Mouse (Mus musculus): ENCODE measurements around the gene Wbp2. TPM values are rescaled to one million over a fixed set of nuclear protein-coding genes. Genes with fewer than 3 reads are reported as not detected.

Gene Wbp2
- total RNA-seq, 1 experiment from 2014 or later = 93.6 TPM

DNA sequence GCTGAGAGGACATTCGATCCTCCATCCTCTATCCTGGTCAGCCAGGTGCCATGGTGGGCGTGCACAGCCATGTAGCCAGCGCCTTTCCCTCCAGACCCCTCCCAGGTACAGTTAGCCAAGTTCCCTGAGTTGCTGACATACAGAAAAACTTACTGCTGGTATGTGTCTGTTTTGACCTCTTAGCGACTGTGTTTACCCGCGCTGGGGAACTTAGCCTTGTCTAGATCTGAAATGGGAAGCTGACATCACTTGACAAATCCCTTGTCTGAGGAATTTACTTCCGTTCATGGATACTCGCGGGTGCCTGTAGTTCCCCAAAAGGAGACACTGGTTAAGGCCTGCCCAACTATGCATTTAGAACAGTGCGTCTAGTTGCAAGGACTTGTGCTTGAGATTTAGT is 23.7 kb upstream of the Wbp2 start:
- ATAC-seq (ENCODE audit: extremely low read depth, insufficient number of reproducible peaks, low FRiP score, poor library complexity, severe bottlenecking) = no peak

GRCm38 (mm10) chr11:116110131-116110530 is 23.3 kb upstream of the Wbp2 start:
- no peak for ATAC-seq (ENCODE audit: extremely low read depth, insufficient number of reproducible peaks, low FRiP score, poor library complexity, severe bottlenecking)

DNA sequence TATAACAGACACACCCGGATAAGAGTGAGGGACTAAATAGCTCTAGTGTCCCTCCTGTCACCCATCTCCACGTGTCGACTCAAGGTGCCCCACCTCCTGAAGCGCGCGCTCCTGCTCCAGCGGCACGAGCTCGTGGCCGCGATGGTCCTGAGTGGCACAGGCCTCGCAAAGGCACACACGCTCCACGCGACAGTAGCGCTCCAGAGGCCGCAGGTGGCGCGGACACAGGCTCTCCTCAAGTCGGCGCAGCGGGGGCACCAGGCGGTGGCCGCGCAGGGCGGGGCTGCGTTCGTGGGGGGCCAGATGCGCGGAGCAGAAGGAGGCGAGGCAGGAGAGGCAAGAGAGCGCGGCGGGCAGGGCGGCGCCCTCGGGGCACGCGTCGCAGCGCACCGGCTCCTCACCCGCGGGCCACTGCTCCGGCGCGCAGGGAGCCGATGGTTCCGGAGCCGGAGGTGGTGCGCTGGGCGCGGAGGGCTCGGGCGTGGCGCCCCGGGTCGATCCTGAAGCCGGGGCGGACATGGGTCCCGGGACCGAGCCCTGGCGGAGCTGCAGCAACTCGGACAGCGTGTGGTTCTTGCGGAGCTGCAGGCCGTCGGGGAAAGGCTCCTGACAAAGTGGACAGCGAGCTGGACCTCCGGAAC is 22.8 kb upstream of the Wbp2 start:
- no peak for ATAC-seq (ENCODE audit: extremely low read depth, insufficient number of reproducible peaks, low FRiP score, poor library complexity, severe bottlenecking)

- ATAC-seq (ENCODE audit: extremely low read depth, insufficient number of reproducible peaks, low FRiP score, poor library complexity, severe bottlenecking) = no peak
Observed at GRCm38 (mm10) chr11:116108464-116109137, 21.8 kb upstream of the Wbp2 start.

DNA sequence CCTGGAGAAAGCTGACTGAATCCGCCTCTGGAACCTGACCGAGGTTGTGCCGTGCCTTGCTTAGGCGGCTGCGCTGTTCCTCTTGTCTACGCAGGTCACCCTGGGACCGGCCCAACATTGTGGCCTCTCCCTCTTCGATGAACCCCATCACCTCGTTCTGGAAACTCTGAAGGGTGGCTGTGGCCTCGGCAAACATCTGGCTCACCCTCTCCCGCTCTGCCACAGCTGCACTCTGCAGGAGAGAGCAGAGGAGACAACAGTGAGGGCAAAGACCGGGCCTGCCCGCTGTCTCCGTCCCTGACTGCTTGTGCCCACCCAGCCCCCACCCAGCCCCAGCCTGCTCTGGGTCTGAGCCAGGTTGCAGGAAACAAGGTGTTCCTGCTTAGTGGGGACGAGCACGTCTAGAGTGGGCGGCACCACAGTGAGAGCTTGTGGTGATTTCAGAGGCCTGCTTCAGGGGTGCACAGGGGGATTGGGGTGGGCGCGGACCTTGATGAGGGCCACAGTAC is 21.0 kb upstream of the Wbp2 start:
- no peak for ATAC-seq (ENCODE audit: extremely low read depth, insufficient number of reproducible peaks, low FRiP score, poor library complexity, severe bottlenecking)

DNA sequence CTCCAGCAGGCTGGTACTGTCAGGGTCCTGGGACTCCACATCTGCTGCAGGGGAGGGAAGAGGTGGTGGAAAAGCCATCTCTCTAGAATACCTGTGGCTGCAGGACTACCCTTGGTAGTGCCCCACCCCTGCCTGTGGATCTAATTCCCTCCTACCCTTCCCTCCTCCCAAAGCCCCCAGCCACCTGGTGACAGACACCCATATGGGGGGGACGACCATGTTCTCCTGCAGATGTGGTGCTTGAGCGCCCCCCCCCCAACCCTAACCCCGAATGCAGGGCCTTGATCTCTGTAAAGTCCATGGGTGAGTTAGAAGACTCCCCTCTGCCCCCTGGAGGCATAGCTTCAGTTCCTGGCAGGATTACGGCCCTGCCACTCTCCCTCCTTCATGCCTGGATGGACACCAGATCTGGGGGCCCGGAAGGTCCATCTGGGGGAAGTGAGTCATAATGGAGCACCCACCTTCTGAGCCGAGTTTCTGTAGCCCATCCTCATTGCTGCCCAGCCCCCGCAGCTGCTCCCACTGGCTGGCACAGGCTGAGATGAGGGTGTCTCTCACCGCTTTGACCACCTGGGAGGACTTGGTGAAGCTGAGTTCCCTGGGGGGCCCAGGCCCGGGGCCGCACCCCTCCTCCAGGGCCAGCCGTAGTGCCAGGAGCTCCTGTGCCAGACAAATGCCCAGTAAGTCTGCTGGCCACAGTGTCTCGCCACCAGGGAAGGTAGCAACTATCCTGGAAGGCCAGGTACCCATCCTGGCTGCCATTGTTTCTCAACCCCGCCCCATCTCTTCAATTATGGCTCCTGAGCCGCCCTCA is 20.4 kb upstream of the Wbp2 start:
- no peak for ATAC-seq (ENCODE audit: extremely low read depth, insufficient number of reproducible peaks, low FRiP score, poor library complexity, severe bottlenecking)

- ATAC-seq (ENCODE audit: extremely low read depth, insufficient number of reproducible peaks, low FRiP score, poor library complexity, severe bottlenecking) = no peak
Observed at GRCm38 (mm10) chr11:116106154-116106962, 19.6 kb upstream of the Wbp2 start.

GRCm38 (mm10) chr11:116105065-116105464 is 18.3 kb upstream of the Wbp2 start:
- no peak for ATAC-seq (ENCODE audit: extremely low read depth, insufficient number of reproducible peaks, low FRiP score, poor library complexity, severe bottlenecking)

DNA sequence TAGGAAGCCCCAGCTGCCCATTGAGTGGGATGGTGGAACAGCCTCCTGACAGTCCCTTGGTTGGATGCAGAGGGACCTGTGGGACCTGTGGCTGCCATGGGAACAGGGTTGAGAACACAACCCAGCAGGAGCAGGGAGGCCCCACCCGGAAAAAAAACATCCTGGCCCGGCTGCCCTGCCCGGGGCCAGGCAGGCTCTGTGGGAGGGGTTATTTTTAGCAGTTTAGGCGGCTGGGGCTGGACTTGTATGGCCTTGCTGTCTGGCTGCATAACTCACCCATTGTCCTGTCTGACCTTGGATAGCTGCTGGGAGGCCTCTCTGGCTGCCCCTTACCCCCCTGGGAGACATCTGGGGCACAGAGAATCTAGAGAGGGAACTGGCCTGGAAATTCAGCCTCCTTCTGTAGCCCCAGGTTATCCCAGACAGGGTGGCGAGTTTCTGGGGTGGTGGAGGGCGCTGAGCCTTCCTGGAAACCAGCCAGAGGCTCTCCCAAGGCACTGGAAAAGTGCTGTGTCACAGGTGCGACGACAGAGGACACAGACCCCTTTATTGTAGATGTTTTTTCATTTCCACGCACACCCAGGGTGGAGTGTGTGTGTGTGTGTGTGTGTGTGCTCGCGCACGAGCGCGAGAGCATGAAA is 17.3 kb upstream of the Wbp2 start:
- no peak for ATAC-seq (ENCODE audit: extremely low read depth, insufficient number of reproducible peaks, low FRiP score, poor library complexity, severe bottlenecking)

DNA sequence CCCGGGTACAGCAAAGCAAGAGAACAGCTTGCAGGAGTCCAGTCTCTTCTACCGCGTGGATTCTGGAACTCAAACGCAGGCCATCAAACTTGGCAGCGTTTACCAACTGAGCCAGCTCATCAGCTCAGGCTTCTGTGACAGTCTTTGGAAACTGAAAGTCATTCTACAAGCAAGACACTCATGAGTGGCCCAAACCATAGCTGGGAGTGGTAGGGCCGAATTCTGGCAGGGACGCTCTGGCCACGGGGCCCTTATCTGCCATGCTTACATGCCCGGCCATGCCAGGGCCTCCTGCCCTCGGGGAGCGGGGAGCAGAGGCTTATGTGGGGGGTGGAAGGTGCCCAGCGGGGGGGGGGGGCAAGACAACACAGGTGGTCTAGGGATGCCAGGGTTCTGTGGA is 16.8 kb upstream of the Wbp2 start:
- ATAC-seq (ENCODE audit: extremely low read depth, insufficient number of reproducible peaks, low FRiP score, poor library complexity, severe bottlenecking) = no peak

GRCm38 (mm10) chr11:116102472-116102871 is 15.7 kb upstream of the Wbp2 start:
- ATAC-seq (ENCODE audit: extremely low read depth, insufficient number of reproducible peaks, low FRiP score, poor library complexity, severe bottlenecking) = no peak

DNA sequence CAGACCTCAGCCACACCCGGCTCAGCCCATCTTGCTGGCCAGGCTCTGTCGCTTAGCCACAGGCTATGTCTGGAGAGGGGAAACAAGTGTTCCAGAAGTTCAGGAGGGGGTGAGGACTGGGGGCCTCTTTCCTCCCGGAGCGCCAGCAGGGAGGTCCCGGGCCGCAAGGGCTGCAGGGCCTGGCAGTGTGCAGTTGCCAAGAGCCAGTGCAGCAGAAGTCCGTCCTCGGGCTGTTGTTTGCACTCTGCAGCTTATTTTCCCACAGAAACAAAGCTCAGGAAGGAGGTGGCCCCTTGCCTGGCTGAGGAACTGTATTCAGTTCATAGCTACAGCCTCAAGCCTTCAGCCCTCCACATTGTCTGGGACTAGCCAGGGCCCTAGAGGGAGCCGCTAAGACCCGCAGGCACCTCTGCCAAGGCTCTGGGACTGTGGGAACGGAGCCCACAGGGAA is 15.2 kb upstream of the Wbp2 start:
- no peak for ATAC-seq (ENCODE audit: extremely low read depth, insufficient number of reproducible peaks, low FRiP score, poor library complexity, severe bottlenecking)

DNA sequence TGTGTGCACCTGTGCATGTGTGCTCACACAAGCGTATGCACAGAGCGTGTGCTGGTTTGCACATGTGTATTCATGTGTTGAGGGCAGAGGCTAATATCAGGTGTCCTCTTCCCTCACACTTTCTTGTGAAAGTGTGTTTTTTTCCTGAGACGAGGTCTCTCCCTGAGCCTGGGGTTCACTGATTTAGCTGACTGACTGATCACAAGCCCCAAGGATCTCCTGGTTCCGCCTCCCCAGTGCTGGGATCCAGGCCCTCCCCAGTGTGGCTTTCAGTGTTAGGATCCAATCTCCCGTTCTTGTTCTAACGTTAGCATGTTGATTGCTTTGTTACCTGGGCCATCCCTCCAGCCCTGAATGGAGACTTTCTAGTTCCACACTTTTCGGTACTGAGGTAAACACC is 14.0 kb upstream of the Wbp2 start:
- ATAC-seq (ENCODE audit: extremely low read depth, insufficient number of reproducible peaks, low FRiP score, poor library complexity, severe bottlenecking) = no peak

GRCm38 (mm10) chr11:116100385-116100784 is 13.6 kb upstream of the Wbp2 start:
- ATAC-seq (ENCODE audit: extremely low read depth, insufficient number of reproducible peaks, low FRiP score, poor library complexity, severe bottlenecking) = no peak

- ATAC-seq (ENCODE audit: extremely low read depth, insufficient number of reproducible peaks, low FRiP score, poor library complexity, severe bottlenecking) = no peak
Observed at GRCm38 (mm10) chr11:116099462-116099861, 12.7 kb upstream of the Wbp2 start.

- no peak for ATAC-seq (ENCODE audit: extremely low read depth, insufficient number of reproducible peaks, low FRiP score, poor library complexity, severe bottlenecking)
Observed at GRCm38 (mm10) chr11:116098711-116099460, 12.1 kb upstream of the Wbp2 start.

GRCm38 (mm10) chr11:116096213-116097108 is 9.7 kb upstream of the Wbp2 start:
- ATAC-seq (ENCODE audit: extremely low read depth, insufficient number of reproducible peaks, low FRiP score, poor library complexity, severe bottlenecking) = no peak

Data from neutrophil, adult 5-6 weeks (primary cell).